Mouse (Mus musculus) central nervous system, embryonic 18 days (tissue): ENCODE data around the gene Klhdc2. TPM values are rescaled to one million over a fixed set of nuclear protein-coding genes. Genes with fewer than 3 reads are reported as not detected.

Experiments
- polyA plus RNA-seq: library from polyadenylated mRNA; depleted of rRNA; stranded (reverse); fragments of >200 nt; gene quantifications from 2 replicates; pipeline ENCODE4 v1.2.3, GENCODE M21; 2012; rRNA removed

The Klhdc2 gene
- 200 and 210 TPM in 2 replicates for polyA plus RNA-seq

GRCm38 (mm10) chr12:69296511-69297410 is at the start of gene Klhdc2:
Klhdc2 (plus strand) TSS chr12:69296681.

GRCm38 (mm10) chr12:69356546-69357299 is 60.2 kb downstream of the Klhdc2 start, which contains the start of gene Nemf:
Nemf (minus strand) TSS chr12:69357165.

Other genes with a start within 250 kb of the Klhdc2 start
- 1,966 and 2,188 TPM in 2 replicates for gene Rps29, start 137.5 kb upstream of the Klhdc2 start, polyA plus RNA-seq
- gene Lrr1, start 127.9 kb upstream of the Klhdc2 start, polyA plus RNA-seq: 3.0 and 3.4 TPM in 2 replicates
- 461 and 465 TPM in 2 replicates for gene Rpl36al, start 112.6 kb upstream of the Klhdc2 start, polyA plus RNA-seq
- 20.3 and 20.6 TPM in 2 replicates for gene Mgat2, start 112.5 kb upstream of the Klhdc2 start, polyA plus RNA-seq
- gene Gm49383, start 99.6 kb upstream of the Klhdc2 start, polyA plus RNA-seq: 2.9 and 4.2 TPM in 2 replicates
- gene Dnaaf2, start 98.3 kb upstream of the Klhdc2 start, polyA plus RNA-seq: 4.2 and 4.4 TPM in 2 replicates
- 3.6 and 4.7 TPM in 2 replicates for gene Gm49384, start 92.4 kb upstream of the Klhdc2 start, polyA plus RNA-seq
- gene Pole2, start 68.5 kb upstream of the Klhdc2 start, polyA plus RNA-seq: 4.9 and 6.3 TPM in 2 replicates
- 10.8 and 12.7 TPM in 2 replicates for gene Klhdc1, start 55.5 kb upstream of the Klhdc2 start, polyA plus RNA-seq
- gene Nemf, start 60.5 kb downstream of the Klhdc2 start, polyA plus RNA-seq: 34.9 and 36.3 TPM in 2 replicates
- 61.7 and 62.6 TPM in 2 replicates for gene Arf6, start 75.5 kb downstream of the Klhdc2 start, polyA plus RNA-seq
- gene Gm9887, start 75.8 kb downstream of the Klhdc2 start, polyA plus RNA-seq: 0.20 and 0.30 TPM in 2 replicates